Mouse (Mus musculus) left cerebral cortex, adult 18-20 months (tissue): ENCODE measurements around the gene Ssr4. TPM values are rescaled to one million over a fixed set of nuclear protein-coding genes. Genes with fewer than 3 reads are reported as not detected.

Source experiments
- DNase-seq, 2 experiments: peaks; one replicate each; pipeline ENCODE4 v3.0.0; 2021 to 2022; ENCODE audit warnings: low spot score in 2 of 2, mixed read lengths in 1 of 2
- total RNA-seq, 2 experiments: library from RNA; stranded (reverse); gene quantifications; 2 replicates each; pipeline ENCODE4 v1.2.3; 2021

The Ssr4 gene
- total RNA-seq, 2 experiments from 2014 or later = 75.0 to 88.2 TPM

DNA sequence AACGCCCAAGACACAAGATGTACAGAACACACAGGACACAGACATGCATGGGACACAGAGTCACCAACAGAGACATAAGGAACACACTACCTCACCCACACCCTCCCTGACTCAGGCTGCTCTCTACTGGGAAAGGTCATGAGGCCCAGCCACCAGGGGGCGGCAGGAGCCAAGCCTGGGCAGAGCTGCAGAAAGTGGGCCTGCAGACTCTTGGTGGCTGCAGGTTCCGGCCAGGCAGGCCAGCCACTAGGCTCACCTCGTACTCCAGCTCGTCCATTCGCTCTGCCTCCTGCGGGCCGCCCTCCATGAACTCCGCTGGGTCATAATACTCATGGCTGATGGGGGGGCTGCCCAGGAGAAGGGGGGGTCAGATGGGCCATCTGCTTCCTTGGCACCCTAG, 11.7 kb downstream of the Ssr4 start:
- peak; percentile 53 to 55 for DNase-seq

DNA sequence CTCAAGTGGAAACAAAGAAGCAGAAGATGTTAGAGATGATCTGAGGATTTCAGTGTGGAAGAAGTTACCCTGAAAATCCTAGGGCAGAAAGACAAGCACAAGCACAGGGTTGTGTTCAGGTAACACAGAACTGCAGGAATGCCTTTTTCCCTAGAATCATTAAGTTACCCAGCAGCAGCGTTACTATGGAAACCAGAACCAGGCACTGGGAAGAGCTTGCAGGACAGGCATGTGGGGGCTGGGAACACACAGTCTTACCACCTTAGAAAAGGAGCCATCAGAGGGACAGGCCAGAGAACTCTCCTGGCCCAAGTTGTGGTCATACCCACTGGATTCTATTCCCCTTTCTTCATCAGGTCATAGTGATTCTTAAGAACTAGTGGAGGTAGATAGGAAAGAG, 19.0 kb downstream of the Ssr4 start:
- no peak for DNase-seq

DNA sequence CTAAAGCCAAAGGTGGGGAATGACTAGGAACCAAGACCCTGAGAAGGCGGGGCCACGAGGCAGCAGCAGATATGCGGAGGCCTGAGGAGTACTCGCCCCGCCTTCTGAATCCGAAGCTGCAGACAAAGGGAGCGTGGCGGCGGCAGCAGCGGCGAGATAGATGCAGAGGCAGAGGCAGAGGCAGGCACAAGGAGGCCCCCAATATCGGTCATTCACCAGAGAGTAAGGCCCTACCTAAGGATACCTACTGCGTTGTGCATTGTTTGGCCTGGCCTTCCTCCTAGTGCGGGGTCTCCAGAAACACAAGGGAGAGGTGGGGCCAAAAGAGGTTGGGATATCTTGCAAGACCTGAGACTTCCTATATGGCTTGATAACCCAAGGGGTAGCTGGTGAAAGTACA, 28.2 kb downstream of the Ssr4 start:
- DNase-seq = no peak

- DNase-seq = no peak
Observed at GRCm38 (mm10) chrX:73816596-73817314, 29.9 kb downstream of the Ssr4 start.

GRCm38 (mm10) chrX:73823747-73824146, 36.9 kb downstream of the Ssr4 start:
- DNase-seq = no peak

DNA sequence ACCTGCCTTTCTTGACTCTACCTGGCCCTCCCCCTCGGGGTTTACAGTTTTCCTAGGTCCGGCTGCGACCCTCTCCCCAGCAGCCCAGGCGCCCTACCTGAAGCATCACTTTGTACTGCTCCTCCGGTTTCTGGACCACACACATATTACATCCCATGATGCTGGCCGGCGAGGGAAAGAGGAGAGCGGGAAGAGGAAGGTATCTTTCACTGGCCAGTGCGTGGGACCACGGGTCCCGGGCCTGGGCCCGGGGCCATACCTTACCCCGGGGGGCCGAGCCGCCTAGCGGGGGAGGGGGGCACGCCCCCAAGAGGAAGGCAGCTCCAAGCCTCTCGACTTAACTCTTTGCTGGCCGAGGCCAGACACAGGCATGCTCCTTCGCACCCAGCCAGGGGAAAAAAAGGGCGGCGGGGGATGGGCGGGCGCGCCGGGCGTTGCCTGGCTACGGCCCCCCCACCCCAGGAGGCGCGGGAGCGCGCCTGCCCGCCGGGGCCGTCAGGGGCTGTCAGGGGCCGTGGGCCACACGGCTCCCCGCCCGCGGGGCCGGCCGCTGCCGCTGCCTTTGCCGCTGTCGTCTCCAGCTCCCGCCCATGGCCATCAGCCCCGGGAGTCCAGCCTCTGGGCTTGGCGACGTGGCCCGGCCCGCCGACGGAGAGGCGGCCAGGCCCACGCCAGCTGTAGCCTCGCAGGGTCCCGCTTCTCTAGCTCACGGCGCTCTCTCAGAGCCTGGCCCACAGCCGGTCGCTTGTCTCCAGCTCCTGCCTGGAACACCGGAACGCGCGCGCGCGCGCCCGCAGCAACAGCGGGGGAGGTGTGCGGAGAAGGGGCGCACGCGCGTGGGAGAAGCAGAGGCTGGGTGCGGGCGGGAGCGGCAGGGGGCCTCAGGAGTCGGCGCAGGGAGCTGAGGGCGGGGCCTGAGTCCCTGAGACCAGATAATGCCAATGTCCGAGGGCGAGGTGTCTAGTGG, 37.6 kb downstream of the Ssr4 start, which contains the start of gene Pdzd4:
Gene Pdzd4 (minus strand): TSS at position 785 of the 967 bp plus-strand sequence.
- DNase-seq = peak; percentile 34 to 52

DNA sequence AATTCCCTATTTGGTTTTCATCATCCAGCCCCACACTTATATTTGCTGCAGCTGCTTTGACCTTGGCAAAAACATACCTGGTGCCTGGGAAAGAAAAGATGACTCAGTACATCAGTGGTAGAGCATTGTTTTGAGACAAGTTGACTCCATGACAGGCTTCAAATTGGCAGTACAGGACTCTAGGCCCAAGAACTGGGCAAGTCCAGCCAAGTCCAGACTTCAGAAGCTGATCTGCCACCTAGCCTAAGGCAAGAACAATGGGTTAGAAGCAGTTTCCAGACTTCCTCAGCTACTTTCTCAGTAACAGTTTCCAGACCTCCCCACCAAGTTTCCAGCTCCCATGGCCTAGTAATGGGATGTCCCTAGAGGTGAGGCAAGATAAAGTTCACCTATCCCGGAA, 48.9 kb downstream of the Ssr4 start:
- DNase-seq = no peak

- DNase-seq = no peak
Observed at GRCm38 (mm10) chrX:73836691-73837090, 49.9 kb downstream of the Ssr4 start.

Other genes with a start within 250 kb of the Ssr4 start
- 1 to 10 TPM; 1.2 to 1.3 TPM for gene Dusp9, start 147.6 kb upstream of the Ssr4 start, total RNA-seq
- gene Pnck, start 126.9 kb upstream of the Ssr4 start, total RNA-seq = 100 to 1,000 TPM in 1 of 2 experiments, 10 to 100 TPM in 1; 84.2 to 108 TPM
- gene Slc6a8, start 113.9 kb upstream of the Ssr4 start, total RNA-seq = 100 to 1,000 TPM in 1 of 2 experiments, 10 to 100 TPM in 1; 95.9 to 102 TPM
- gene Bcap31, start 70.9 kb upstream of the Ssr4 start, total RNA-seq = 10 to 100 TPM; 79.2 to 91.3 TPM
- 10 to 100 TPM; 10.2 to 12.3 TPM for gene Abcd1, start 70.4 kb upstream of the Ssr4 start, total RNA-seq
- 1 to 10 TPM; 7.7 to 7.9 TPM for gene Plxnb3, start 29.9 kb upstream of the Ssr4 start, total RNA-seq
- 10 to 100 TPM in 1 of 2 experiments, 1 to 10 TPM in 1; 4.9 to 10.1 TPM for gene Srpk3, start 12.6 kb upstream of the Ssr4 start, total RNA-seq
- gene Idh3g, start 131 bp upstream of the Ssr4 start, total RNA-seq = 100 to 1,000 TPM; 187 to 203 TPM
- gene Pdzd4, start 37.9 kb downstream of the Ssr4 start, total RNA-seq = 100 to 1,000 TPM; 107 to 123 TPM
- not detected for gene Avpr2, start 105.1 kb downstream of the Ssr4 start, total RNA-seq
- gene L1cam, start 109.1 kb downstream of the Ssr4 start, total RNA-seq = 100 to 1,000 TPM; 133 to 151 TPM
- gene Arhgap4, start 134.8 kb downstream of the Ssr4 start, total RNA-seq = 1 to 10 TPM; 3.7 to 3.8 TPM
- gene Naa10, start 134.9 kb downstream of the Ssr4 start, total RNA-seq = 10 to 100 TPM; 50.9 to 59.8 TPM
- gene Renbp, start 143.8 kb downstream of the Ssr4 start, total RNA-seq = 1 to 10 TPM; 7.2 to 7.5 TPM
- 10 to 100 TPM; 67.0 to 69.2 TPM for gene Hcfc1, start 179.3 kb downstream of the Ssr4 start, total RNA-seq
- 10 to 100 TPM; 48.2 to 49.0 TPM for gene Irak1, start 236.9 kb downstream of the Ssr4 start, total RNA-seq